Mouse (Mus musculus): ENCODE results near the gene Stum. TPM values are rescaled to one million over a fixed set of nuclear protein-coding genes. Genes with fewer than 3 reads are reported as not detected.

Stum gene
- polyA plus RNA-seq, 1 experiment = not detected

DNA sequence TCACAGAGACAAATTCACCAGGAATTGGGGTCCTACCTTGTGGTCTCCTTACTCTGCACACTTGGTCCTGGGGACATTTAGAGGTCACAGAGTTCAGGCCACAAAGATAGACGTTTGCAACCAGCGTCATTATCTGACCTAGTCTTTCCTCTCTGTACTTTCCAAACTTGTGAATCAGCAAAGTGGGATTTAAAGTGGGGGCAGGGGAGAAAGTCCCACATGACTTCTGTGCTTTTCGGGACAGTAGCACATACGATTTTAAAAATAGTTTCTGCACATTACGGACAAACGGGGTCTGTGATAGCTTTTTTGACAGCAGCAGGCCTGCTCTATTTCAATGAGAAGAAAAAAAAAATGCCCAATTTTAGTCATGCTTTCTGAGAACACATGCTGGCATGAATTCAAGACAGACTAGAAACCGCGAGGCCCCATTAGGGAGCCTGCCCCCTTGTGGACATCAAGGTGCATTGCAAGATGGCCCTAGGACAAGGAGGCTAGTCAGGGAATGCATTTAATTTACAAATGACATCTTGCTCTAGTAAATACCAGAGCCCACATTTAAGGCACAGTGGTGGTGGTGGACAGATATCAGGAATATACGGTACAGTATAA lies 55.1 kb downstream of the Stum start:
- H3K4me1 ChIP-seq (ENCODE audit: control insufficient read depth) = no peaks in the 10 kb centered on the region
- H3K27me3 ChIP-seq (ENCODE audit: control insufficient read depth) = peaks cover 23% of the 10 kb centered on the region
- H3K4me3 ChIP-seq (replicated peaks) = no peak overlapping the region
- no peaks in the 10 kb centered on the region for H3K9me3 ChIP-seq (ENCODE audit: control insufficient read depth, low read length)
- no peaks in the 10 kb centered on the region for H3K36me3 ChIP-seq (ENCODE audit: control insufficient read depth)
- no peak for TF ChIP-seq TAL1 (IDR thresholded peaks at IDR 0.05; ENCODE audit: low read length)

DNA sequence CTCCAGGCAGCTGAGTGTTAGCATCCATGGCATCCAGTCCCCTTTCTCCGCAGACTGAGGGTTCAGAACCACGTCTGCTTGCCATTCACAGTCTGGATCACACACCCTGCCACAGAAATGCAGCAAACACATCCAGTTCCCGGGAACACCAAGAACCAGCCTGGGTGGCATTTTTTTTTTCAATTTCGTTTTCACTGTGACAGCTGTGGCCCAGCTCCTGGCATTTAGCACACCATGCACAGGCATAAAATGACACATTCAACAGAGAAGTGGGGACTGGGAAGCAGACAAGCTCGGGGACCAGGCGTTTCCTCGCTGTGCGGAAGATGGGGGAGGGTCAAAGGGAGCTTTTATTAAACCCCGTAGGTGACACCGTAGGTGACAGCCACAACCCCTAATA lies 55.6 kb downstream of the Stum start:
- Histone ChIP-seq H3K4me1 (ENCODE audit: control insufficient read depth) (no peaks in the 10 kb centered on the region), H3K36me3 (ENCODE audit: control insufficient read depth) (no peaks in the 10 kb centered on the region), H3K4me3 (replicated peaks) (no peak overlapping the region)

DNA sequence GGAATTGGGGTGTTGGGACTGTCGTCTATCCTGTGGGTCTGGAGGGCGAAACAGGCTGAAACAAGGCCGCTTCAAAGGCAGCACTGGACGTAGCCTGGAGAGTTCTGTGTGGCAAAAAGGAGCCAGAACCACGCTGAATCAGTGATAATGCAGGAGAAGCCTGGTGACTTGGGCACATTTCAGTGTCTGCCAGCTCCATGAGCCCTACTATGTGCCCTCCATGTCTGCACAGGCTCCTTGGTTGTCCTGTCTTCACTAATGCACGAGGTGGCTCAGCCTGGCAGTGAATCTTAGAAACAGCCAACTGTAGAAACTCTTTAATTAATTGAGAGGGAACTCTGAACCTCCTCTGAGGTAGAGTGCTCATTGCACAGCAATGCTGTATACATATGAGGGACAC lies 56.9 kb downstream of the Stum start:
- Histone ChIP-seq H3K36me3 (ENCODE audit: control insufficient read depth) (no peaks in the 10 kb centered on the region), H3K4me1 (ENCODE audit: control insufficient read depth) (no peaks in the 10 kb centered on the region), H3K27me3 (ENCODE audit: control insufficient read depth) (peaks cover 8% of the 10 kb centered on the region), H3K9me3 (ENCODE audit: control insufficient read depth, low read length) (no peaks in the 10 kb centered on the region), H3K4me3 (replicated peaks) (no peak overlapping the region)
- no peak for TF ChIP-seq GATA1 (IDR thresholded peaks at IDR 0.05; ENCODE audit: low read length)
- no peak for TF ChIP-seq TAL1 (IDR thresholded peaks at IDR 0.05; ENCODE audit: low read length)

More for the DNA sequence above, 55.6 kb downstream of the Stum start:
- Histone ChIP-seq H3K9me3 (ENCODE audit: control insufficient read depth, low read length) (no peaks in the 10 kb centered on the region), H3K27me3 (ENCODE audit: control insufficient read depth) (peaks cover 19% of the 10 kb centered on the region)
- no peak for TF ChIP-seq GATA1 (IDR thresholded peaks at IDR 0.05; ENCODE audit: low read length)
- TF ChIP-seq TAL1 (IDR thresholded peaks at IDR 0.05; ENCODE audit: low read length) = no peak

DNA sequence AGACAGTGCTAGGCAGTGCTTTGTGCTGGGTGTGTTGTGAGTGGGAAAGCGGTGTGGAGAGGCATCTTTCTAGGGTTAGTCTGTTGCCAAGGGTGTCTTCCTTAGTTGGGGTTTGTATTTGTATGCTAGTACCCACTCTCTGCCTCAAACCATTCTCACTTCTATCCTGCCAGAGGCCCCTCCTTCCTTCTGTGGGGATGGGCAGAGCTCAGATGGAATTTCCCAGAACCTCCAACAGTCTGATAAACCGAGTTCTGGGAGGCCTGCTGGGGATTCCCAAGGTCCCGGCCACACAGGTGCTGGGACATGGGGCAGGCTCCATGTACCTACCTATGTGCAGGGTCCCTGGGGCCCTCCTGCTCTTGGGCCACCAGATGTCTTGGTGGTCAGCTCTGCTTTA lies 59.4 kb downstream of the Stum start:
- no peaks in the 10 kb centered on the region for H3K4me1 ChIP-seq (ENCODE audit: control insufficient read depth)
- no peaks in the 10 kb centered on the region for H3K9me3 ChIP-seq (ENCODE audit: control insufficient read depth, low read length)
- TF ChIP-seq GATA1 (IDR thresholded peaks at IDR 0.05; ENCODE audit: low read length) = no peak
- no peak for TF ChIP-seq TAL1 (IDR thresholded peaks at IDR 0.05; ENCODE audit: low read length)
- no peaks in the 10 kb centered on the region for H3K27me3 ChIP-seq (ENCODE audit: control insufficient read depth)
- no peaks in the 10 kb centered on the region for H3K36me3 ChIP-seq (ENCODE audit: control insufficient read depth)
- H3K4me3 ChIP-seq (replicated peaks) = no peak overlapping the region

DNA sequence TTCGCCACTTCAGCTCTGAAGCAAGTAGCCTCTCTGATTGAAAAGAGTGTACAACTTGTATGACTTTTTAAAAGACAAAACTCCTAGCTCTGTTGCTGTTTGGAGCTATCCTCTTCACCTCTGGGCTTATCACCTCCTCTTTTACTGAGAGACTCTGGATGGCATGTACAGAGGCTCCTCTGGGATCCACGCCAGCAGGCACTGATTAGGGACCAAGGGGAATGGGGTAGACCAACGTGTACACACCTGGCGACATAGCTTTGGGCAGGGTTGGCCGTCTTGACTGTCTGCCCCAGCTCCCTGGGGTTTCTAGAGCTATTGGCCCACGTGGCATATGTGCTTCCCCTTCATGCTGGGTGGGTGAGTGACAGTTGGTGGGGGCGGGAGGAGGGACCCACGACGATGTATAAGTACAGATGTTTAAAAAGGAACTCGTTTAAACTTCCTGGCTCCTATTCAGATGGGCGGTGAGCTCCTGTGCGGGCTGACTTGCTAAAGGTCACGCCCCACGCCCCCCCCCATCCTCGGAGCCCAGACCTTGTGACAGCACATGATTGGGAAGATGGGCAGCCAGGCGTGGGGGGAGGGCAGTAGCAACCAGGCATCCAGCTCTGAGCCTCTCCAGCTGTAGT lies 60.2 kb downstream of the Stum start:
- no peak for TF ChIP-seq TAL1 (IDR thresholded peaks at IDR 0.05; ENCODE audit: low read length)
- no peak for TF ChIP-seq GATA1 (IDR thresholded peaks at IDR 0.05; ENCODE audit: low read length)
- H3K4me3 ChIP-seq (replicated peaks) = no peak overlapping the region
- H3K27me3 ChIP-seq (ENCODE audit: control insufficient read depth) = no peaks in the 10 kb centered on the region
- H3K36me3 ChIP-seq (ENCODE audit: control insufficient read depth) = no peaks in the 10 kb centered on the region
- H3K4me1 ChIP-seq (ENCODE audit: control insufficient read depth) = no peaks in the 10 kb centered on the region
- no peaks in the 10 kb centered on the region for H3K9me3 ChIP-seq (ENCODE audit: control insufficient read depth, low read length)

DNA sequence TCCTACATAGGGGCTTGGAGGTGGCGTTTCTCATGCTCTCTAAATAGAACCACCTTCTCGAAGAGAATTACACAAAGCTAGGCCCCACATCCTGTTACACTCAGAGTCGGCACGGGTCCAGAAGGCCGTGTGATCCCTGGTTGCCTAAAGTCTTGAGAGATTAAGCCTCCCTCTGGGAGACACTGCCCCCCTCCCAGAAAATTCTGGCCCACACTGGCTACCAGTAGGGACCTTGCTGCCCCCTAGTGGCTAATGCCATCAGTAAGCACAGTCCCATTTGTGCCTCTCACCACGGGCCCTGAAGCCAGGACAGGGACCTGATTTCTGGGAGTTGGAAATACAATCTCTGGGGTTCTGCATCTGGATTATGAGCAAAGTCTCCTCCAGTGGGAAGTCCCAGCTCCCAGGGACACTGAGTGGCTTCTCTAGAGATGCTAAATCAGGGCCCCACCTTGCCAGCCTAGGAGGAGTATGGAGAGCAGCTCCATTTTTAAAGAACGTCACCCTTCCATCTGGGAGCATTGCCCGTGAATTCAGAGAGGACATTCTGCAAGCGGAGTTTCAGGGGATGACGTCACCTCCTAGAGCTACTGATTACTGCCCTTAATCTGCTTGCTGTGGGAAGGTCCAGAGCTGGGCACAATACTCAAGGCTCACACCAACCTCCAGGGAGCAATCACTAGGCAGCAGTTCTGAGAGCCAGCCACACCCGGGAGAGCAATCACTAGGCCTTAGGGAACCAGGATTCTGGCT lies 61.1 kb downstream of the Stum start:
- H3K36me3 ChIP-seq (ENCODE audit: control insufficient read depth) = no peaks in the 10 kb centered on the region
- no peaks in the 10 kb centered on the region for H3K9me3 ChIP-seq (ENCODE audit: control insufficient read depth, low read length)
- no peaks in the 10 kb centered on the region for H3K4me1 ChIP-seq (ENCODE audit: control insufficient read depth)
- TF ChIP-seq TAL1 (IDR thresholded peaks at IDR 0.05; ENCODE audit: low read length) (no peak), GATA1 (IDR thresholded peaks at IDR 0.05; ENCODE audit: low read length) (no peak)
- no peak overlapping the region for H3K4me3 ChIP-seq (replicated peaks)
- H3K27me3 ChIP-seq (ENCODE audit: control insufficient read depth) = no peaks in the 10 kb centered on the region

DNA sequence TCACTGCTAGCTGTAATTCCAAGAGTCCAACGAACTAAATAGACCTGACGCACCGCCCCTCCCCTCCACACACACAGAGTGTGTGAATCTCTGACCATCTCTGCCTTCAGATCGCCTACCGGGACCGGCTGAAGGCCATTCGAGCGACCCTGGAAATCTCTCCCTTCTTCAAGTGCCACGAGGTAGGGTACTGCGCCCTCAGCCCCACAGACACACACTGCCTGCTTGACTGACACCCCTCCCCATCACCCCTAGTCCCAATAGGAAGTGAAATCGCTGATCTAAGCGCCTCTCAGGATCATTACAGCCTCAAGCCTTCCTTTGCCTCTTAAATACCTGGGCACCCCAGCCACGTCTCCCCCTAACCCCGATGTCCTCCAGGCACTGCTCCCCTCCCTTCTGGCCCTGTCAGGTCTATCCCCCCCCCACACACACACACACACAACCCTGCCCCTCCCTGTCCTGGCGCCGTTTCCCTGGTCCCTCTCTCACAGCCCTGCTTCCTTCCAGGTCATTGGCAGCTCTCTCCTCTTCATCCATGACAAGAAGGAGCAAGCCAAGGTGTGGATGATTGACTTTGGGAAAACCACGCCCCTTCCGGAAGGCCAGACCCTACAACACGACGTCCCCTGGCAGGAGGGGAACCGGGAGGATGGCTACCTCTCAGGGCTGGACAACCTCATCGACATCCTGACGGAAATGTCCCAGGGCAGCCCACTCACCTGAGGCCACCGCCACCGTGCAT lies 62.0 kb downstream of the Stum start:
- no peak overlapping the region for H3K4me3 ChIP-seq (replicated peaks)
- no peaks in the 10 kb centered on the region for H3K4me1 ChIP-seq (ENCODE audit: control insufficient read depth)
- H3K36me3 ChIP-seq (ENCODE audit: control insufficient read depth) = no peaks in the 10 kb centered on the region
- H3K27me3 ChIP-seq (ENCODE audit: control insufficient read depth) = no peaks in the 10 kb centered on the region
- no peaks in the 10 kb centered on the region for H3K9me3 ChIP-seq (ENCODE audit: control insufficient read depth, low read length)
- TF ChIP-seq GATA1 (IDR thresholded peaks at IDR 0.05; ENCODE audit: low read length) (no peak), TAL1 (IDR thresholded peaks at IDR 0.05; ENCODE audit: low read length) (no peak)

DNA sequence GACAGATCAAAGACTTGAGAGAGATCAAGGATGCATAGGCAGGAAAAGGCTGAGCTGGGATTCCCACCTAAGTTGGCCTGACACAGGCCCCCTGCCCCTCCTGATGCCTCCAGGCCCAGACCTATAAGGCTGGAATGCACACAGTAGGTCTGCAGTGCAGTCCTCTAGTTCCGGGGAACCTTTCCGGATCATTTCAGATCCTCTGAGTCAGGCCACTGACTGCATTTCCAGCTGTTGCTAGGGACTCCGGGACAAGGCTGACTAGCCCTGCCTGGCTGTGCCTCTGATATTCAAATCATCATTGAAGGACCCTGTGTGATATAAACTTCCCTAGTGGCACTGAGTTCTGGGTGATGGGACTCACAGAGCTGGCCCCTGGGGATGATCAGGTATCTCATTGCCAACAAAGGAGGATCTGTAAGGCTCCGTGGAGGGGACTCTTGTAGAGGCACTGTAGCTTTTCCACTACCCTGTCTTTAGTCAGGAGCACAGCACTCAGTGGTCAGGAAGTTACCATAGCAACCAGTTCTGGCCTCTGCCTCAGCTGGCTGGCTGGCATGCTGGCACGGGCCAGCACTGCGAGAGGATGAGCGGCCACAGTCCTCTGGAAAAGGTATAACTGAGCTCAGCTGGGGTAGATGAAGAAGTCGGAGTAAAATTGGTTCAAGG lies 62.7 kb downstream of the Stum start:
- no peaks in the 10 kb centered on the region for H3K27me3 ChIP-seq (ENCODE audit: control insufficient read depth)
- H3K9me3 ChIP-seq (ENCODE audit: control insufficient read depth, low read length) = no peaks in the 10 kb centered on the region
- no peaks in the 10 kb centered on the region for H3K4me1 ChIP-seq (ENCODE audit: control insufficient read depth)
- no peaks in the 10 kb centered on the region for H3K36me3 ChIP-seq (ENCODE audit: control insufficient read depth)
- TF ChIP-seq GATA1 (IDR thresholded peaks at IDR 0.05; ENCODE audit: low read length) = no peak
- H3K4me3 ChIP-seq (replicated peaks) = no peak overlapping the region
